Mouse (Mus musculus) cerebellum, postnatal 4 days (tissue): ENCODE data around the gene Hist1h2ah.
A peak's percentile ranks its signal among the peaks of the same experiment; 100 is the strongest.

ENCODE experiments used
- DNase-seq, 2 experiments: peaks; one replicate each; pipeline ENCODE4 v3.0.0; 2022; ENCODE audit warnings: low spot score in 2 of 2, mixed read lengths in 1 of 2

The Hist1h2ah gene

GRCm38 (mm10) chr13:22008707-22009106 lies 26.7 kb downstream of the Hist1h2ah start:
- DNase-seq = no peak

- DNase-seq = no peak
Measured at GRCm38 (mm10) chr13:22007872-22008271, 27.5 kb downstream of the Hist1h2ah start.

- DNase-seq = no peak
Measured at GRCm38 (mm10) chr13:22007121-22007510, 28.3 kb downstream of the Hist1h2ah start.

- no peak for DNase-seq
Measured at GRCm38 (mm10) chr13:22006334-22007120, 28.8 kb downstream of the Hist1h2ah start.

GRCm38 (mm10) chr13:22005605-22006333 lies 29.6 kb downstream of the Hist1h2ah start:
- no peak for DNase-seq

- no peak for DNase-seq
Measured at GRCm38 (mm10) chr13:22001823-22002222, 33.5 kb downstream of the Hist1h2ah start.

GRCm38 (mm10) chr13:22001346-22001745 lies 34.0 kb downstream of the Hist1h2ah start:
- no peak for DNase-seq

- DNase-seq = no peak
Measured at GRCm38 (mm10) chr13:21999147-21999546, 36.2 kb downstream of the Hist1h2ah start.

GRCm38 (mm10) chr13:21998412-21998811 lies 37.0 kb downstream of the Hist1h2ah start:
- no peak for DNase-seq

GRCm38 (mm10) chr13:21997821-21998220 lies 37.5 kb downstream of the Hist1h2ah start:
- no peak for DNase-seq

GRCm38 (mm10) chr13:21997201-21997820 lies 38.1 kb downstream of the Hist1h2ah start:
- DNase-seq = no peak

GRCm38 (mm10) chr13:21996840-21997185 lies 38.6 kb downstream of the Hist1h2ah start:
- no peak for DNase-seq

- no peak for DNase-seq
Measured at GRCm38 (mm10) chr13:21996101-21996839, 39.1 kb downstream of the Hist1h2ah start.

GRCm38 (mm10) chr13:21995331-21995914 lies 39.9 kb downstream of the Hist1h2ah start:
- DNase-seq = peak in 1 of 2 experiments; percentile 16

GRCm38 (mm10) chr13:21994896-21995295 lies 40.5 kb downstream of the Hist1h2ah start:
- DNase-seq = no peak

- DNase-seq = peak in 1 of 2 experiments; percentile 25
Measured at GRCm38 (mm10) chr13:21993957-21994738, 41.2 kb downstream of the Hist1h2ah start.

GRCm38 (mm10) chr13:21992550-21992949 lies 42.8 kb downstream of the Hist1h2ah start:
- DNase-seq = no peak
